Mouse (Mus musculus): ENCODE measurements around the gene Cfap65. TPM values are rescaled to one million over a fixed set of nuclear protein-coding genes. Genes with fewer than 3 reads are reported as not detected.

Cfap65 gene
- polyA plus RNA-seq, 1 experiment from 2014 or later, result not detected

DNA sequence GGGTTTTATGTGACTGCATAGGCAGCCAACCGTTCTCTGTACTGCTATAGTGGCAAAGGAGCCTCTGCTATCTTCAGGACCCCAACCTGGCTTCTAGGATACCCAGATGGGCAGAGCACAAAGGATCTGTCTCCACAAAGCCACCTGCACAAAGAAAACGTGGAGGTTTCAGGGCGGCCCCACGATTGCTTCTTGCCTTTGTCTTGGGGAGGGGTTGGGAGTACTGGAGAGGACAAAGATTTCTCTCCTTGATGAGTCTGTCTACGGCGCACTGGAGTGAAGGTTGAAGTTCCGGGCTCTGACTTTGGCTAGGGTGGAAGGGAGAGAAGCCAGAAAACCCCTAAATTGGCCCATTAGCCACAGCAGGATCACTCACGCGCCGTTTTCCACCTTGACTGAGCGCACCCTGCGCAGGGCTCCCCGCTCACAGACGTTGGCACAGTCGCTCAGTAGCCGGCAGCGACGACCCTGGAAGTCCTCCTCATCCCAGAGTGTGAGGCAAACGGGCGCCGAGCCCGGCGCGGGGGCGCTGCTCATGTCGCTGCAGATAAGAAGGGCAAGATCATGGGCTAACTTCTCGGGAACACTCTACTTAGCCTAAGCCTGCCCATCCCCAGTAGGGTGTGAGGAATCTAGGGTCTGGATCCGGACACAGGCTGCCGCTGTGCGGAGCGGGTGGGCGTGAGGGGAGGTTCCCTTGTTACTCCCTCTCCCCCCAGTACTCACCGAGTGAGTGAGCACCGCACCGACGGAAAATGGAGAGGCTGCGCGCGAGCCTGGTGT lies 42.9 kb downstream of the Cfap65 start:
- Histone ChIP-seq H3K36me3 (ENCODE audit: control insufficient read depth, insufficient read depth, low read length) (no peaks in the 10 kb centered on the region), H3K4me3 (ENCODE audit: low read length) (no peak overlapping the region), H3K27ac (ENCODE audit: low read depth, low read length) (no peak overlapping the region), H3K9ac (ENCODE audit: low read depth, low read length) (no peak overlapping the region), H3K9me3 (ENCODE audit: control insufficient read depth, low read length) (no peaks in the 10 kb centered on the region), H3K4me2 (replicated peaks; ENCODE audit: low read depth, low read length) (peak overlapping the region; percentile 26; the same call in 1 of the 2 replicates), H3K27me3 (ENCODE audit: control insufficient read depth, insufficient read depth, low read length) (peaks cover 88% of the 10 kb centered on the region), H3K4me1 (ENCODE audit: control insufficient read depth, insufficient read depth, low read length) (0 out of 2 replicates have a peak, but pooled peaks cover 5% of the 10 kb centered on the region)
- 1% methylated on average over 39 of the region's 39 CpGs for WGBS
- ATAC-seq (ENCODE audit: low FRiP score, low TSS enrichment), result 0 out of 2 replicates have a peak, but pooled peaks have one; percentile 20

DNA sequence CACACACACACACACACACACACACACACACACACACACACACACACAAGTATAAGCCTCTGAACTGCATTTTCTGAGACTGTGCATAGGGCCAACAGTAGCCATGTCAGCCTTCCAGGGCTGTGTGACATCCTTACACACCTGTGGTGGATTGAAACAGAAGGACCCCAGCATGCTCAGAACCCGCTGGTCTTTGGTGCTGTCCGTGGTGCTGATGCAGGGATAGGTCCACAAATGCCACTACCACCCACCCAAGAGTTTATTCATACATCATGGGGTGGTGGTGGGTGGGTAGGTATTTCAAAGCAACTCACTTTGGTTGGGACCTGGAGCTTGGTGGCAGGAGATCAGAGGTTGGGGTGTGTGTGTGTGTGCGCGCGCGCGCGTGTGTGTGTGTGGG lies 43.9 kb downstream of the Cfap65 start:
- H3K4me1 ChIP-seq (ENCODE audit: control insufficient read depth, insufficient read depth, low read length), result 0 out of 2 replicates have a peak, but pooled peaks cover 5% of the 10 kb centered on the region
- no peak for ATAC-seq (ENCODE audit: low FRiP score, low TSS enrichment)
- no peak overlapping the region for H3K9ac ChIP-seq (ENCODE audit: low read depth, low read length)
- H3K36me3 ChIP-seq (ENCODE audit: control insufficient read depth, insufficient read depth, low read length), result no peaks in the 10 kb centered on the region
- no peak overlapping the region for H3K4me2 ChIP-seq (replicated peaks; ENCODE audit: low read depth, low read length)
- H3K27me3 ChIP-seq (ENCODE audit: control insufficient read depth, insufficient read depth, low read length), result peaks cover 87% of the 10 kb centered on the region
- H3K27ac ChIP-seq (ENCODE audit: low read depth, low read length), result no peak overlapping the region
- H3K9me3 ChIP-seq (ENCODE audit: control insufficient read depth, low read length), result no peaks in the 10 kb centered on the region
- WGBS, result 0% methylated on average over 2 of the region's 8 CpGs
- no peak overlapping the region for H3K4me3 ChIP-seq (ENCODE audit: low read length)

DNA sequence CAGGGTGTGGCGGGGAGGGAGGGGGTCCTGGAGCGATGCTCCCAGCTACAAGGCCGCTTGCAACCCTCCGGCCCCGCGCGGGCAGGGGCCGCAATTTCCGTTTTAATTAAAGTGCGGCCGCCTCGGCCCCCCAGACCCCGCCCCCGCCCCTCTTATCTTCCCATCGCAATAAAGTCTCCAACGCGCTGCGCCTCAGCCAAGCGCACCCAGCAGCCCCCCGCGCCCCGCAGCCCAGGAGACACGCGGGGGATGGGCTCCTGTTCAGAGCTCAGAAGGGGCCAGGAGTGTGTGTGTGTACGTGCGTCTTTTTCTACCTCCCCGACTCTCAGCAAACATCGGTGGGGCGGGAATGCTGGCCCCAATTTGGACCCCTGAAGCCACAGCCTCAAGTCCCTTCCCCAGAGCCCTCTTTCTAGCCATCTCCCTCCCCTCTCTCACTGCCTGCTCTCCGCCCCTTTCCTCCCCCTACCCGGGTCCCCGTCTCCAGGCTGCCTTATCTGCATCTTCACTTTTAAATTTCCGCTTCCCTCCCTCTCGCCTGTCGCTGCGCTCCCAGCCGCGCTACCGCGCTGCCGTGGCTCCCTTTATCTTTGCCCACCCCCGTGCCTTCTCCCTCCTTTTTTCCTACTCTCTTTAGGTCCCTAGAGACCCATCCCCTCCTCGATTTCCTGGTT lies 49.9 kb downstream of the Cfap65 start, which contains the start of gene Fev:
TSS of gene Fev (minus strand) at position 51 of the 674 bp plus-strand sequence.
- H3K27me3 ChIP-seq (ENCODE audit: control insufficient read depth, insufficient read depth, low read length), result peaks cover 91% of the 10 kb centered on the region
- H3K9me3 ChIP-seq (ENCODE audit: control insufficient read depth, low read length), result no peaks in the 10 kb centered on the region
- H3K4me1 ChIP-seq (ENCODE audit: control insufficient read depth, insufficient read depth, low read length), result peaks cover 16% of the 10 kb centered on the region
- peak within 1 kb of the TSS; percentile 32 for H3K4me3 ChIP-seq (ENCODE audit: low read length)
- H3K9ac ChIP-seq (ENCODE audit: low read depth, low read length), result no peak within 1 kb of the TSS; the same call in none of the 2 replicates
- no peaks in the 10 kb centered on the region for H3K36me3 ChIP-seq (ENCODE audit: control insufficient read depth, insufficient read depth, low read length)
- peak within 1 kb of the TSS; percentile 55 for H3K4me2 ChIP-seq (replicated peaks; ENCODE audit: low read depth, low read length)
- under 1% methylated on average over 36 of the region's 43 CpGs for WGBS
- 0 out of 2 replicates have a peak, but pooled peaks have one; percentile 60 for ATAC-seq (ENCODE audit: low FRiP score, low TSS enrichment)
- H3K27ac ChIP-seq (ENCODE audit: low read depth, low read length), result no peak within 1 kb of the TSS

DNA sequence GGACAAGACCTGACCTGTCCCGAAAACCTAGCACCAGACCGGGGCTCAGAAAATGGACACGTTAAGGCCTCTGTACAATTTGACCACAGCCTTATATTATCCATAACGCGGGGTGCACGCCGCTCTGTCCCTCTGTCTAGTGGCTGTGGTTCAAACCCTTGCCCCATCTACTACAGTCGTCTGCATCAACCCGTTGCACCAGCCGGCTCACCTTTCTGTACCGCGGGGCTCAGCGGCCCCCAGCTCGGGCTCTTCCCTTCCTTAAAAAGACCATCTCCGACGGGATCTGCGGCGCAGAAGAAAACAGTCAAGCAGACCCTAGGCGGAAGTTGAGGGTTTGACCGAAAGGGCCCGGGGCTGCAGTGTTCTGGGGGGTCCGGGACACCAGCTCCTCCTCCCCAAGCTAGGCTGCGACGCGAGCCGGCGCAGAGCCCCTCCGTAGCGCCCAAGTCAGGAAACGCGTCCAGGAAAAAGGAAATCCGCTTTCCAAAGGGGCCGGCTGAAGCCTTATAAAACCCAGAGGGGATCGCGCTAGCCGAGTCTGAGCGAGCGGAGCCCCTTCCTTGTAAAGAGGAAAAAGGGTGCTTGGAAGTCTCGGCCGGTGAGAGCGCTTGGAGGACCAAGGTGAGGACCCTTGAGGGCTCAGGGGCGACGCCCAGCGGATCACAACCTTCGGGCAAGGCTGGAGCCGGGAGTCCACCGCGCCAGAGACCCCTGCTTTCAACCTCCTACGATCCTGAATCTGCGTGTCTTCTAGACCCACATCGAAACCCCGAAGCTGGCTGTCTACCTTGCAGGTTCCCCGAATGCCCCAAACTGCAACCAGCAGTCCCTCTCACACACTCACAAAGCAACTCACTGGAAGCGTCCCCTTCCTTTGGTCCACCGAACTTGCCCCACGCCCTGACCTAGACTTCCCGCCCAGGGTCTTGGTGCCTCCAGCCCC lies 50.9 kb downstream of the Cfap65 start:
- H3K4me1 ChIP-seq (ENCODE audit: control insufficient read depth, insufficient read depth, low read length), result peaks cover 16% of the 10 kb centered on the region
- H3K36me3 ChIP-seq (ENCODE audit: control insufficient read depth, insufficient read depth, low read length), result no peaks in the 10 kb centered on the region
- no peak for ATAC-seq (ENCODE audit: low FRiP score, low TSS enrichment)
- peak overlapping the region; percentile 32 for H3K4me3 ChIP-seq (ENCODE audit: low read length)
- no peak overlapping the region for H3K27ac ChIP-seq (ENCODE audit: low read depth, low read length)
- H3K9me3 ChIP-seq (ENCODE audit: control insufficient read depth, low read length), result no peaks in the 10 kb centered on the region
- H3K27me3 ChIP-seq (ENCODE audit: control insufficient read depth, insufficient read depth, low read length), result peaks cover 85% of the 10 kb centered on the region
- H3K4me2 ChIP-seq (replicated peaks; ENCODE audit: low read depth, low read length), result peak overlapping the region; percentile 55
- no peak overlapping the region; the same call in 1 of the 2 replicates for H3K9ac ChIP-seq (ENCODE audit: low read depth, low read length)
- under 1% methylated on average over 57 of the region's 57 CpGs for WGBS

DNA sequence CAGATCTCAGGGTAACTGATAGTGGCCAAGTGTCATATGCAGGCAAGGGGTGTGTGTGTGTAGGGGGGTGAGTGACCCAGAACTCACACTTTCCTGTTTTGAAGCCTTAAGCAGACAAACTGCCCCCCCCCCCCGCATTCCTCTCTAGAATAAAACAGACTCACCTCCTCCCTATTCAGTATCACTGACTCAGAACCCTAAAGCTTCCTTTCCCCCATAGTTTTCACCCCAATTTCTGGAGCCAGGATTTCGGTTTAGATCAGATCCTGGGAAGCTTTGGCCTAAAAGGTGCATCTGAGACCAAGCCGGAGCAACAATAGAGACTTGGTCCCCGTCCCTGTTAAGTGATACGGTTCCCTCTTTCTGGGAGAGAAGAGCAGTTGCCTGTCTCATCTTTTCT lies 52.0 kb downstream of the Cfap65 start:
- Histone ChIP-seq H3K4me2 (replicated peaks; ENCODE audit: low read depth, low read length) (no peak overlapping the region), H3K9ac (ENCODE audit: low read depth, low read length) (no peak overlapping the region), H3K27me3 (ENCODE audit: control insufficient read depth, insufficient read depth, low read length) (peaks cover 89% of the 10 kb centered on the region), H3K27ac (ENCODE audit: low read depth, low read length) (no peak overlapping the region), H3K4me3 (ENCODE audit: low read length) (no peak overlapping the region), H3K9me3 (ENCODE audit: control insufficient read depth, low read length) (no peaks in the 10 kb centered on the region), H3K36me3 (ENCODE audit: control insufficient read depth, insufficient read depth, low read length) (no peaks in the 10 kb centered on the region), H3K4me1 (ENCODE audit: control insufficient read depth, insufficient read depth, low read length) (peaks cover 16% of the 10 kb centered on the region)
- WGBS, result 7% methylated on average over 5 of the region's 5 CpGs
- ATAC-seq (ENCODE audit: low FRiP score, low TSS enrichment), result no peak

DNA sequence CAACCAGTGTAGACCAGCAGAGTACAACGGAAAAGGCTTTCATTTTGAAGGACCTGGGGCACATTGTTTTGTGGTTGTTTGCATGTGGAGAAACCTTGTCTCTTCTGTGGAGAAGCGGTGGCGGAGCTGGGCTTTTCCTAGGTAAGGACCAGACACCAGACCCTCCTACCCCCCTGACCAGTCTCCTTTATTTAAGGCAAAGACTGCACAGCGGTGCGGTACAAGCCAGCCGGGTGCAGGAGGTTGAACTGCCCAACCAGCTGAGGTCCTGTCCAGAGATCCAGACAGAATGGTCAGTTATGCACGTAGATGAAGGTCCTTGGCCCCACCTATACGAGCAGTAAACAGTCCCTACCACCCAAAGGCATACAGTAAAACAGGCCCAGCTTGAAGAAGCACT lies 52.6 kb downstream of the Cfap65 start:
- Histone ChIP-seq H3K4me3 (ENCODE audit: low read length) (peak overlapping the region; percentile 30), H3K9me3 (ENCODE audit: control insufficient read depth, low read length) (no peaks in the 10 kb centered on the region), H3K27ac (ENCODE audit: low read depth, low read length) (no peak overlapping the region), H3K9ac (ENCODE audit: low read depth, low read length) (no peak overlapping the region), H3K36me3 (ENCODE audit: control insufficient read depth, insufficient read depth, low read length) (no peaks in the 10 kb centered on the region), H3K4me2 (replicated peaks; ENCODE audit: low read depth, low read length) (no peak overlapping the region), H3K27me3 (ENCODE audit: control insufficient read depth, insufficient read depth, low read length) (peaks cover 89% of the 10 kb centered on the region), H3K4me1 (ENCODE audit: control insufficient read depth, insufficient read depth, low read length) (peaks cover 16% of the 10 kb centered on the region)
- WGBS, result 2% methylated on average over 8 of the region's 8 CpGs
- ATAC-seq (ENCODE audit: low FRiP score, low TSS enrichment), result no peak

DNA sequence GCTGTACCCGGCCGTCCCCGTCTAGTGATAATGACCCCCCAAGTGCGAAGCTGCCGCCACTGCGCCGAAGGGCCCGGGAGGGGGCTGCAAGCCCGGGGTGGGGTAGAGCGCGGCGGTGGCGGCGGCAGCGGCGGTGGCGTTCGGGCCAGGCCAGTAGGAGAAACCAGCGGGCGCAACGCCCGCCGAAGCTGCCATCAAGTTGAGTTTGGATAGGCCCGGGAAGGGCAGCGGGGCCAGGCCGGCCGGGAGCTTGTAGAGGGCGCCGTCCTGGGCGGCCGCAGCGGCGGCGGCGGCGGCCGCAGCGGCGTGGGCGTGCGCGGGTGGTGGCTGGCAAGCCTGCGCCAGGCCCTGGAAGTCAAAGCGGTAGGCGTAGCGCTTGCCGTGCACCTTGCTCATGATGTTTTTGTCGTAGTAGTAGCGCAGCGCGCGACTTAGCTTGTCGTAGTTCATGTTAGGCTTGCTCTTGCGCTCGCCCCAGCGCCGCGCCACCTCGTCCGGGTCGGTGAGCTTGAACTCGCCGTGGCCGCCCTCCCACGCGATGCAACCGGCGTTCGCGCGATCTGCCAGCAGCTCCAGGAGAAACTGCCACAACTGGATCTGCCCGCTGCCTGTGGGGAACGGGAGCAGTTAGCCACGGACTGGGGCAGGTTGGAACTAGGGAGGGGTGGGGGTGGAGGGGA lies 53.2 kb downstream of the Cfap65 start:
- Histone ChIP-seq H3K9me3 (ENCODE audit: control insufficient read depth, low read length) (no peaks in the 10 kb centered on the region), H3K9ac (ENCODE audit: low read depth, low read length) (no peak overlapping the region)
- WGBS, result under 1% methylated on average over 69 of the region's 74 CpGs

DNA sequence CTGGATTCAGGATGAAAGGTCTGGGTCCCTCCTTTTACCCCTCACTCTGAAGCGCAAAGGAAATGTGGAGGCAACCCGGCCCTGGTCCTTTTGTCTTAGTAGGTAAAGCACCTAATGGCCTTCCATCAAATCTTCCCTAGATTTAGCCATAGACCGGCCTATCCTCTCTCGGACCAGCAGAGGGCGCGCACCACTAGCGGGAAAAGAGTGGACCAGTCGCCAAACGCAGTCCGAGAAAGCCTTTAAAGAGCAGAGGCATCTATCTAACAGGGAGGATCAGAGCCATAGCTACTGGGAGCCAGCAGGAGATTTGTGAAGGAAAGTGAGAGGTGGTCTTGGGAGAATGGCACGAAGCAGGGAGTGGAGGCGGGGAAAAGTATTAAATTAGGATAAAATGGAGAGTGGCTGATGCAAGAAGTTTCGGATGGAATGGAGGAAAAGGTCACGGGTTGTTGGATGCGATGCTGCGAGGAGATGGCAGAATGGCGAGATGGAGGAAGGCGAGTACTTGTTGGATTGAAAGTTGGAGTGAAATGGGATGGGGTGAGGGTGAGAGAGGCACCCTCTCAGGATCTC lies 54.5 kb downstream of the Cfap65 start:
- Histone ChIP-seq H3K4me2 (replicated peaks; ENCODE audit: low read depth, low read length) (no peak overlapping the region), H3K9me3 (ENCODE audit: control insufficient read depth, low read length) (no peaks in the 10 kb centered on the region), H3K27ac (ENCODE audit: low read depth, low read length) (no peak overlapping the region), H3K27me3 (ENCODE audit: control insufficient read depth, insufficient read depth, low read length) (peaks cover 71% of the 10 kb centered on the region), H3K36me3 (ENCODE audit: control insufficient read depth, insufficient read depth, low read length) (no peaks in the 10 kb centered on the region), H3K9ac (ENCODE audit: low read depth, low read length) (no peak overlapping the region), H3K4me1 (ENCODE audit: control insufficient read depth, insufficient read depth, low read length) (peaks cover 16% of the 10 kb centered on the region), H3K4me3 (ENCODE audit: low read length) (no peak overlapping the region)
- no peak for ATAC-seq (ENCODE audit: low FRiP score, low TSS enrichment)
- 7% methylated on average over 18 of the region's 18 CpGs for WGBS

More for the DNA sequence above, 53.2 kb downstream of the Cfap65 start:
- peak overlapping the region; percentile 30 for H3K4me3 ChIP-seq (ENCODE audit: low read length)
- no peaks in the 10 kb centered on the region for H3K36me3 ChIP-seq (ENCODE audit: control insufficient read depth, insufficient read depth, low read length)
- no peak overlapping the region for H3K27ac ChIP-seq (ENCODE audit: low read depth, low read length)
- H3K27me3 ChIP-seq (ENCODE audit: control insufficient read depth, insufficient read depth, low read length), result peaks cover 83% of the 10 kb centered on the region
- peaks cover 16% of the 10 kb centered on the region for H3K4me1 ChIP-seq (ENCODE audit: control insufficient read depth, insufficient read depth, low read length)
- no peak for ATAC-seq (ENCODE audit: low FRiP score, low TSS enrichment)
- peak overlapping the region; percentile 48 for H3K4me2 ChIP-seq (replicated peaks; ENCODE audit: low read depth, low read length)
